Mouse (Mus musculus): ENCODE measurements around the gene Gphb5.

The Gphb5 gene

DNA sequence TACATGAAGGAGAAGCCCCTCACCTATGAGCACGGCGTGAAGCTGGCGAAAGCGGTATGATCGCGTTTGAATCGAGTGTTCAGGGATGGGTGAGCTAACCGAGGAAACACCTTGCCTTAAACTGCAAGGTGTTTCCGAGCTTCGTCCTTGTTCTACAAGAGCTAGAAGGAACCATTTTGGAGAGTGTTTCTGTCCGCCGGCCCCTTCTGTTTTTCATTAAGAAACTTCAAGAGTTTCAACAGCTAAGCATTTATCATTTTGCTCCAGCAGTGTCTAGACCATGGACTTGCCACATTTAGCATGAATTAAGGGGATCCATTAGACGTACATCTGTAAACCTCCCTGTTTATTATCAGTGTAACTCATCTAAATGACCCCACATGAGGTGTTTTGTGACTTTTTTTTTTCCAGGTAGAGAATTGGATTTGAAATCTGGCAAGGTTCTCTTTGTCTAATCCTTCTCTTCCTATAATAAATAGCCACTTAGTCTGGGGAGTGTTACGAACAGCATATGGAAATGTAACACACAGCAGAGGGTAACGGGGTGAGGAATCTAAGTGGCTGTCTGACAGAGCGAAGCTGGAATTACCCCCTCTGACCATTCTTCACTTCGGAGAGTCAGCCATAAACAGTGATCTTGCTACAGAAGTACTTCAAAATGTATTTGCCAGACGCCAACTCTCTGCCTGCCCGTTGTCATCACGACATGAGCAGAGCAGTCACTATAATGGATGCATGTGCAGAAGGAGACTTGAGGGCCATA is 22.4 kb downstream of the Gphb5 start:
- in situ Hi-C loops (cut with MseI, MboI) = loop anchor here (10.0 to 25.0 kb wide), 2 partner anchors 1057 to 1069 kb away; no protein-coding TSS in a partner anchor

DNA sequence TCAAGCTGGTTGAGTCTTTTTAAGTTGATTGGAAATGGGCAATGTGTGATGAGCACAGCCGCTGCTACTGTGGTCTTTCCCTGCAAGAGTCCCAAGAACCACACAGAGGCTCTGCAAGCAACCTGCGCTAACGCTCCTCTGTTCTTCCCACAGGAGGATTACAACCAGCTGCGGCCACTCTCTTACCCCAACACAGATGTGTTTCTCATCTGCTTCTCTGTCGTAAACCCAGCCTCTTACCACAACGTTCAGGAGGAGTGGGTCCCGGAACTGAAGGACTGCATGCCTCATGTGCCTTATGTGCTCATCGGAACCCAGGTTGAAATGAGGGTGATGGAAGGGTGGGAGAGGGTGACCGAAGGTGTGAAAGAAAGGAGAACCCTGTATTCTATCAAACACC is 25.1 kb downstream of the Gphb5 start:
- in situ Hi-C loops (cut with MseI, MboI) = loop anchor here (10.0 to 25.0 kb wide), 2 partner anchors 1054 to 1067 kb away; no protein-coding TSS in a partner anchor

DNA sequence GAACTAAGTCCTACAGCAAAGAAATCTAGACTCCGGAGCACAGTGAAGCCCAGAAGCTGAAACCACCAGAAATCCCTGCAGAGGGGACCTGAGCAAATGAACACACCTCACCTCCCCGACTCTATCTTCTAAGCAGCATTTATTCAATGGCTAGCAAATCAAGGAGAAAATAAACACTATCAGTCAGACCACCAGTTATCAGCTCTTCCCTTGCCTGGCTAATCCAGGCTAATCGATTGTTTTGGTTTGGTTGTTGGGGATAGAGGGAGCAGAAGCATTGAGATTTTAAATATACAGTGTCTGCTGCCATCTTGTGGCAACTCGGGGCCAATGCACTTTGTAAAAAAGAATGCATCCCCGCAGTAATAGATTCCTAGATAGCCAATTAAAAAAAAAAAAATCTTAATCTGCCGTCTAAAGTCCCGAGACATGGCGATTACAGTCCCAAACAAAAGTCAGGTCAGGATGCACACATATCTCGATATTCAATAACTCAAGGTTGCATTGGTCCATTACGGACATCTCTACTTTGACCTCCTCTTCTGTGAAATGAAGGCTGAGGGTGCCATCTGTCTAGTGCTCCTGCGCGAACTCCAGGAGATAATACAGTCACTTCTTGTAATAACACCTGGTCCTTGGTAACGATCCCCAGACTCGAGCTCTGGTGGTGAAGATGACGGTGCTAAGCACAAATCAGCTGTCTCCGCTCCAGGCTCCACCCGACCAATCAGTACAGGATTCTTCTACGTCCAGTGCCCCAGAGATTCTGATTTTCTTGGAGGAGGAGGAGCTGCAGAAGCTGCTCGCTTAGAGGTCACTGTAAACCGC is 27.1 kb downstream of the Gphb5 start:
- in situ Hi-C loops (cut with MseI, MboI) = loop anchor here (10.0 to 25.0 kb wide), 2 partner anchors 1052 to 1065 kb away; no protein-coding TSS in a partner anchor

DNA sequence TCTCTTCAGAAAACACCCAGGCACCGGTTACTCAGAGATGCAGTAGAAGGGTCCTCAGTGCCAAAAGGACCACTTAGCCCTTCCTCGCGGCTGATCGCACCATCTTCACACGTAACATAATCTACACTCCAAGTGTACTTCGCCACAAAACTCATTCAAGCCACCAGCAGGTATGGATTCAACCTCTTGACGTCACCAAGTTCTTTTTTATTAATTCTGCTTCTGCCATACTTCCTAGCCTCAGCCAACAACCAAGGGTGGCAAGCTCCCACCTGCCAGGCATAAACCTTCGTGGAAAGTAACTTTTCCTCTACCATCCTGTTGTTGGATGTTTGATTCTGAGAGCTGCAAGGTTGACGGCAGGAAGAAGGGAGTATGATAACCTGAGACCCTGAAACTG is 28.1 kb downstream of the Gphb5 start:
- in situ Hi-C loops (cut with MseI, MboI) = loop anchor here in 1 of 2 experiments (25.0 kb wide), 1 partner anchor 1051 kb away; no protein-coding TSS in a partner anchor

DNA sequence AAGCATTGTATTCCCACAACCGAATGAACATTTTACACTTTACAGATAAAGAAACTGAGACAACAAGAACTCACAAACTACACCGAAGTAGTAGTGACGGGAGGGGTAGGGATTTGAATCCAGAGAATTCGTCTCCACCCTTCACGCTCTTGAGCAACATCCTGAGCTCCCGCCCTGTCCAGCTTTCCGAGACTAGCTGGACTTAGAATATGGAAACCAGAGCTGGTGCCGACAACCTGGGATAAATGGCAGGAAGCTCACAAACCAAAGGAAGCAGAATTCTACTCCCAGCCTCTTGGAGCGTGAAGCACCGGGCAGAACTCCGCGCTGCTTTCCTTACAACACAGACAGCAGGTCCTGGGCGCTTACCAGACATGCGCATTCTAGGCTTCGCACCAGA is 28.7 kb downstream of the Gphb5 start:
- in situ Hi-C loops (cut with MseI, MboI) = loop anchor here in 1 of 2 experiments (25.0 kb wide), 1 partner anchor 1051 kb away; no protein-coding TSS in a partner anchor

DNA sequence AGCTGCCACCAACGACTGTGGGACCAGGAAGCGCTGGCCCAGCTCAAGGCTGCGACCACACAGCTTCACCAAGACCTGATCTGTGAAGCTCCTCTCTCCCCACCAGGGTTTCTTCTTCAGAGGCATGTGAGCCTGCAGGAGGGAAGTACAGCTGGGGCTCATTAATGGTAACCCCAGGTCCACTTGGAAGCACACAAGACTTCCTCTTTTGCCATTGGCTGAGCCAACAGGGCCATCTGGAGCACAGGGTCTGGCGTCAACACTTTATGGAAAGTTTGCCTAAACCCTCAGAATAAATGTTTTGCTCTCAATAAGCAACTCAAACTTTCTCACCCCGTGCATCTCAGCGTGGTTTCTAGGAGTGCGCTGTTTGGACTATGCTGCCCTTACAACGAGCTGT is 29.4 kb downstream of the Gphb5 start:
- in situ Hi-C loops (cut with MseI, MboI) = loop anchor here in 1 of 2 experiments (25.0 kb wide), 1 partner anchor 1050 kb away; no protein-coding TSS in a partner anchor

DNA sequence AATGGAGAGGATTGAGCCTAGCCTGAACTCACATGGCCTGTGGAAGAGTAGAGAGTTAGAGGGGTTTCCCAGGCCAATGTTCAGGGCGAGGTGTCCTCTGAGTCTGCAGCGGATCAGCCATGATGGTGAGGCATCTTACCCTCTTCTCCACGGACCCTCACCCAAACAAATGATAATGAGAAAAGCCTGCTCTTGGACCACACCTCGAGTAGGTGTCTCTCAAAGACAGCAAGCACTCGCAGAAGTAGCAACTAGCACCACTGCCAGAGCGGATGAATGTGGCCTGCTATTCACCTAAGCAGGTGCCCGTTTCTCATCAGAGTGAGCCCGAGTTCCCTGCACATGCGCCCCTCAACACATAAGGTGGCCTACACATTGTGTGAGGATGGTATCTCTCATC is 29.9 kb downstream of the Gphb5 start:
- in situ Hi-C loops (cut with MseI, MboI) = loop anchor here in 1 of 2 experiments (25.0 kb wide), 1 partner anchor 1049 kb away; no protein-coding TSS in a partner anchor

DNA sequence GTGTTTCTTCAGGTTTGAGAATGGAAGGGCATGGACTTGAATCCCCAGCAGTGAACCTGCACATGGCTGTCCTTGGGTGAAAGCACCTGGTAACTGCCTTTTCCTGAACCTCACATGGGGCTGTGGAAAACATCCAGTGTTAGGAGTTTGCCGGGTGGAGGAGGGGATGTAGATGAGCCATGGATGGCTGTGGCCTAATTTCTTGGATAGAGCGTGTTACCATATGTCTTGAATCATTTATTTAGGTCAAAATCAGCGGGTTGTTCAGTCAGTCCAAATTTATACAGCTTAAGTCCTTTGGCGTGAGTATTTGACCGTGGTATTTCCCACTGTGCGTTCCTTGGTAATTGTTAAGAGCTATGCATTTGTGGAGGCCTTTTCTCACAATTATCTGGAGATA is 40.5 kb downstream of the Gphb5 start:
- in situ Hi-C loops (cut with MseI, MboI) = loop anchor here in 1 of 2 experiments (25.0 kb wide), 1 partner anchor 1039 kb away; no protein-coding TSS in a partner anchor

DNA sequence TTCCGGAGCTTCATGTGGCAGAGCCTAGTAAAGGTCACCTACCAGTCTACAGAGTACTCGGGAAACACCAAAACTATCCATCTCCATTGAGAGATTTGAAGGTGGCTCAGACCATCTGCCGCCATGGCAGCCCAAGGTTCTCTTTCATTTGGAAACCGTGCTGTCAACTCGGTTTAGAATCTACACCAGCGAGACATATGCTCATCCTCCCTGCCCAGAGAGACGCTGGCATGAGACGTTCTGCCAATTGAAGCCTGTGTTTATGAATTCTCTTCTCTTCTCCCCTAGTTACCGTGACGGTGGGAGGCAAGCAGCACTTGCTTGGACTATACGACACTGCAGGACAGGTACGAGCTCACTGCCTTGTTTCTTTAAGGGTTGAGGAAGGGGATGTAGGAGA is 41.5 kb downstream of the Gphb5 start:
- in situ Hi-C loops (cut with MseI, MboI) = loop anchor here in 1 of 2 experiments (25.0 kb wide), 1 partner anchor 1038 kb away; no protein-coding TSS in a partner anchor

DNA sequence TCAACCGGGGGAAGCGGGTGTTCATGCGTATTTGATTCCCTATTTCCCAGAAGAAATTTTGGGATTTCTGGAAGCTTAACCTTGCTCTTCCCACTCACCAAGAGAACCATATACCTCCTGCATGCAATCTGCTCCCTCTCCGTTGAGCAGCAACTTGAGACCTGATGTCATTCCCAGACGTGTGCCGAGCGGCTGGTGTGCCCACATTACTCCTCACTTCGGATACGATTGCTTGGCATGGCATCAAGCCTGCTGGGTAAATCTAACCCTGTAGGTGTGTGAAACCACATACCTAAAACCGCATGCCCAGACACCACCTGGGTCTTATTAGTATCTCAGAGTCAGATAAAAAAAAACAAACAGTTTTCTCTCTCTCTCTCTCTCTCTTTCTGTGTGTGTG is 42.1 kb downstream of the Gphb5 start:
- in situ Hi-C loops (cut with MseI, MboI) = no loop called here

DNA sequence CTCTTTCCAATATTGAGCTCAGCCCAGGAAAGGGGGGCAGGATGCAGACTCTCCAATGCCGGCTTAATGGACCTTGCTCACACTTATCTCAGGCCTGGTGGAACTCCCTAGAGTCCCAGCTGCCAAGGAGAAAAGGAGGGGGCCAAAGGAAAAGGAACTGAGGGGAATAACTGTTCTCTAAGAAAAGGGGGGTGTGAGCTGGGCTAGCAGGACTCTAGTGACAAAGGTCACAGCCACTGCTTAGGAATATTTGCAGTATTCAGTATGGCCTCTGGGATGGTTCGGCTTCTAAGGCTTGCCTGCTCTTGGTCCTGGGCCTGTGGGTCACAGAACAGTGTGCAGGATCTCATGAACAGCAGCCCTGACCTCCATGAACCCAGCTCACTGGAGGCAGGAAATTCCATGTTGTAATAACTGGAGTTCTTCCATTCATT is 47.1 kb downstream of the Gphb5 start:
- in situ Hi-C loops (cut with MseI, MboI) = no loop called here

DNA sequence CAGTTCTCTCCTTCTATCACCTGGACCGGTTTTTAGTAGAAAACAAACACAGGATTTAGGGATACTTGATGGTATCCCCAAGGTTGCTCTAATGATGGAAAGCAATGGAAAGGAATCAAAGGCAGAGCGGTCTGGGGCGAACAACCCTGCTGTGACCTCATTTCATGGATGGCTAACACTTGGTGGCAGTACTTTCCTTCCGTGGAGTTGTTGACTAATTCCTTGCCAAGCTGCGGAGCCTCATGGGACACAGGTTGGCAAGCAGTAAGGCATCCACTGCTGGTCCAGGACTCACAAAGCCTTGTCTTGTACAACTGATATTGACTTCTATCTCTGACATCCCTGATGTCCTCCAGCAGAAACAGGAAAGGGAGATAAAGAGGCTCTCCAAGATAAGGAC is 48.1 kb downstream of the Gphb5 start:
- in situ Hi-C loops (cut with MseI, MboI) = no loop called here

DNA sequence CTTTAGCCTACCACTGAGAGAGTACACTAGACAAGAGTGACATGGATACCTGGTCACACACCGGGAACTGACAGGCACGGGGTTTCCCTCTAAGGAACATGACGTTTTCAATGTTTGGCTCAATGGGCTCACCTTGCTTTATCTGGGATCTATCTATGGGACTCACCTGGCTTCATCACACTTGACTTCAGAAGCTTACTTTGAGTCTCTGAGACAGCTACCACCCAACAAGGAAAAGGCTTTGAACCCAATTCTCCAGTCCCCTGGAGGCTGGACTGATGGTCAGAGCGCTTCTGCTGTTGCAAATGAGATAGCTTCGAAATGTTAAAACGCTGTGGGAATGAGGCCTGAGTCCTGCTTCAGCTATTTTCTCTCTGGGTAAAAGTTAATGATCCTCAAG is 49.2 kb downstream of the Gphb5 start:
- in situ Hi-C loops (cut with MseI, MboI) = no loop called here

DNA sequence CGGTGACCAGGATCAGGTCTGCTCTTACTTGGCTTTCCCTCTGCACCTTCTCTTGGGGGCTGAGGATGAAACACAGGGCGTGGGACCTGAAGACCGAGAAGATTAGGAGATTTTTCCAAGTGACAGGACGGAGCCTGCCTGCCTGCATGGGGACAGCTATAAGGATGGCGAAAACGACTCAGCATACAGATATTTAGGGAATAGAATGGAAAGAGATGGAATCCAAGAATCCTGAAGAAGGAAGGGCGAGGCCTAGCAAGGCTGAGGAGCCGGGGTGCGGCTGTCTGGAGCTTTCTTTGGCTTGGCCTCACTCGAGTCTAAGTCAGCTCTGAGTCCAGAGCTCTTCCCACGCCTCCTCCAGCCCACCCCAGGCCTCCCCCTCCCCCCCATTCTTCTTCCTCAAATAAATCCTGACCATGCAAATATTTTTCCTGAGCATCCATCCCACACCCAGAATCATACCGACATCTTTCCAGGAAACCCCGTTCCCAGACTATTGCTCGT is 50.9 kb downstream of the Gphb5 start:
- in situ Hi-C loops (cut with MseI, MboI) = no loop called here

DNA sequence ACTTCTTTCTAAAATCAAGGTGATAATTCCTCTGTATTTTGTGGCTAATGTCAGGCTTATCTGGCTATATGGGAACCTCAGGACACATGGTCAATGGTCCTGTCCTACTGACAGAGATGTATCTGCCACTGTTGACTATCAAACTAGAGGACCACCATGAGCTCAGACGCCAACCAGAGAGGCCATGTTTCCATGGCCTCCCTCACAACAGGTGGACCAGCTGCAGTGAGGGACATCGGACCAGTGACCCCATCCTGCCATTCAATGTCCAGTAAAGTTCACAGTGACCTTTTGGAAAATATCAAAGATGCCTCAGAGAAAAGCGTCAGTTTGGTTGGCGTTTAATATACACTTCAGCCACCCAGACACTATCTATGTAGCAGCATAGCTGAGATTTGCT is 52.2 kb downstream of the Gphb5 start:
- in situ Hi-C loops (cut with MseI, MboI) = no loop called here

DNA sequence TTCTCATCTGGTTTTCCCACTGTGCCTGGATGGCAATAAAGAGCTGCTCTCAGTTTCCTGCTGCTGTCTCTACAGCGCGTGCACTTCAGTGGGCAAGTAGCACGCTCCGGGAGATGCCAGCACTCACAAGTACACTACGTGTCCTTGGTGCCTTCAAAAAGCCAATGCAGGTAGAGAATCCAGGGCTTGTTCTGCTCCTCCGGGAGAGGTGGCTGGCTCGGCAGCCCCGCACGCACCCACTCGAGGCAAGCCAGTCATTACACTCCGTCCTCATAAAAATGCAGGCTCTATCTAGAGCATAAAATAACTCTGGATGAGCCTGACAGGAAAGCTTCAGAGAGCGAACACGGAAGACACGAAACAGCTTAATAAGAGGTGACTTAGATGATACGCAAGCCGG is 54.1 kb downstream of the Gphb5 start:
- in situ Hi-C loops (cut with MseI, MboI) = no loop called here

Data from mouse trophoblast stem cell (cell line).